Mouse (Mus musculus): ENCODE data around the gene Olfr775. TPM values are rescaled to one million over a fixed set of nuclear protein-coding genes. Genes with fewer than 3 reads are reported as not detected.

Gene Olfr775
- not detected in 2 replicates for polyA plus RNA-seq (2012; rRNA removed)

DNA sequence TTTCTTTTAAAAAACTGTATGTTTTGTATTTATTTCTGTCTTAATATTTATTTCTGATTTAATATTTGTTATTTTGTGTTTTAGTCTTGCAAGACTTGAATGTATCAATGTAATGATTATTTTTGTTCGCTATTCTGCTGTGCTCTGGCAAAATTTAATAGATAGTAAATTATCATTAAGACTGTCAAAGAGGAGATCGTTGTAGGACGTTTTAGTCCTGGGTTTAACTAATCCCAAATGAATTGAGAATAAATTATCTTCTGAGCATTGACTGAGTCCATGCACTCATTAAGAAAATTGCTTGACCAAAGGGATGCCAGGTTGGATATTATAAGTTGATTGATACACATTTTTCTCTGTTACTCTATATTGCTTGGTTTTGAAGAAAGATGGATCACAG lies at the start of gene Olfr775:
Gene Olfr775 (plus strand): TSS at position 301 of the 400 bp plus-strand sequence.
- DNase-seq (ENCODE audit: low spot score), result no peak

DNA sequence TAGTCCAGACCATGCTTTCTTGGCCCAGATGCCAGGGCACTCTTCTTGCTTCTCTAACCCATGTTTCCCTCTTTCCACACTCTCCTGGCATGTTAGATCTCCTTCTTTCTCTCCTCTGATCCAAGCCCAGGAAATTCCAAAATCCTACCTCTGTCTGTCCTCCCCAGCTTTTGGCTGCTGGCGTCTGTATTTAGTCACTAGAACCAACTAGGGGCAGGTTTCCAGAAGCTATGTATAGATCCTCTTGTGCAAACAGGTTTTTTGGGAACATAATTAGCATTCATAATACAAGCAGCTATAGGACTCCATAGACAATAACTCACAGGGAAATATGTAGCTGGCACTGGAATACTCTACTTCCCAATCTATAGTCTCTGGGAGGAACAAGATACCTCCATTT lies 17.5 kb upstream of the Olfr775 start:
- DNase-seq (ENCODE audit: low spot score), result no peak

DNA sequence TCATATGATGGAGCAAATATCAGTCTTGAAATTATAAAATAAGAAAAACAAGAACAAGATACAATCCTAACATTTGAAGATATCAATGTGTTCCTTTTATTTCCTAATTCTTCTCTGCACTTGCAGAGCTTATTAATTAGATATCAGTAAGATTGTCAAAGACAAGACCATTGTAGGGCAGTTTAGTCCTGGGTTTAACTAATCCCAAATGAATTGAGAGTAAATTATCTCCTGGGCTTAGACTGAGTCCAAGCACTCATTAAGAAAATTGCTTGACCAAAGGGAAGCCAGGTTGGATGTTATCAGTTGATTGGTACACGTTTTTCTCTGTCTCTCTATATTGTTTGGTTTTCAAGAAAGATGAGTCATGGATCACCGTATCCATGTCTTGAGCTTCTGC lies 12.3 kb upstream of the Olfr775 start, which contains the start of gene Olfr774:
Gene Olfr774 (plus strand): TSS at position 301 of the 400 bp plus-strand sequence.
- DNase-seq (ENCODE audit: low spot score), result no peak

DNA sequence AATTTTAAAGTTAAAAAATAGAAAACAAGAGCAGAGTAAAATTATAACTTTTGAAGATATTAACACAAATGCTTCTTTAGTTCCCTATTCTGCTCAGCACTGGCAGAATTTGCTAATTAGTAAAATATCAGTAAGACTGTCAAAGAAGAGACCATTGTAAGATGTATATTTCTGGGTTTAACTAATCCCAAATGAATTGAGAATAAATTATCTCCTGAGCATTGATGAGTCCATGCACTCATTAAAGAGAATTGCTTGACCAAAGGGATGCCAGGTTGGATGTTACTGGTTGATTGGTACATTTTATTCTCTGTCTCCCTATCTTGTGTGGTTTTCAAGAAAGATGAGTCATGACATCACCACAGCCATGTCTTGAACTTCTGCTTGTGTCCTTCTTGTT lies 10.6 kb downstream of the Olfr775 start, which contains the start of gene Olfr776:
Gene Olfr776 (plus strand): TSS at position 301 of the 400 bp plus-strand sequence.
- DNase-seq (ENCODE audit: low spot score), result no peak

DNA sequence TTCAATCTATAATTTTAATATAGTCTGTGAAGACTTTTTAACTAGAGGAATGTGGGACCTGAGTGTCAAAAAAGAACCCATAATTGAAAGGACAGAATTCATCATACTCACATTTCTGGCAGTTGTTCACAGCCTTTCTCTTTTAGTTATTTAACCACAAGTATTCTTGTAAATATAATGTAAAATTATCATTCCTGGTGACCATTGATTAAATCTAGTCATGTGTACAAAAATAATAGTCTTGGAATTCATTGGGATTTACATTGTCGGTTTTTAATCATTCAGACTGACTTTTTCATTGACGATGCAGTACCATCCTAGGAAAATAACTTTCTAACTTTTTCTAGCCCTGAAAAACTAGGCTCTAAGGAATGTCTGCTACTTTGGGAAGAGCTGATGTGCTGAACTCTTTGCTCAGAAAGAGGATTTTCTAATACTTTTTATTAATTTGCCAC lies 22.9 kb downstream of the Olfr775 start, which contains the start of gene Olfr777:
Gene Olfr777 (minus strand): TSS at position 405 of the 455 bp plus-strand sequence.
- no peak for DNase-seq (ENCODE audit: low spot score)

Other genes starting within 250 kb of the Olfr775 start
- gene Olfr763, start 237.6 kb upstream of the Olfr775 start, polyA plus RNA-seq (2012; rRNA removed), result not detected in 2 replicates
- not detected in 2 replicates for gene Olfr764-ps1, start 208.5 kb upstream of the Olfr775 start, polyA plus RNA-seq (2012; rRNA removed)
- gene Olfr765, start 198.4 kb upstream of the Olfr775 start, polyA plus RNA-seq (2012; rRNA removed), result not detected in 2 replicates
- not detected in 2 replicates for gene Olfr766-ps1, start 179.4 kb upstream of the Olfr775 start, polyA plus RNA-seq (2012; rRNA removed)
- not detected in 2 replicates for gene Olfr767, start 165.5 kb upstream of the Olfr775 start, polyA plus RNA-seq (2012; rRNA removed)
- not detected in 2 replicates for gene Olfr768, start 149.0 kb upstream of the Olfr775 start, polyA plus RNA-seq (2012; rRNA removed)
- not detected in 2 replicates for gene Olfr769, start 130.6 kb upstream of the Olfr775 start, polyA plus RNA-seq (2012; rRNA removed)
- gene Olfr770, start 109.4 kb upstream of the Olfr775 start, polyA plus RNA-seq (2012; rRNA removed), result not detected in 2 replicates
- not detected in 2 replicates for gene Olfr771, start 83.7 kb upstream of the Olfr775 start, polyA plus RNA-seq (2012; rRNA removed)
- gene Olfr772, start 70.5 kb upstream of the Olfr775 start, polyA plus RNA-seq (2012; rRNA removed), result not detected in 2 replicates
- gene Olfr773, start 61.0 kb upstream of the Olfr775 start, polyA plus RNA-seq (2012; rRNA removed), result not detected in 2 replicates
- gene Olfr774, start 12.2 kb upstream of the Olfr775 start, polyA plus RNA-seq (2012; rRNA removed), result not detected in 2 replicates
- not detected in 2 replicates for gene Olfr776, start 10.7 kb downstream of the Olfr775 start, polyA plus RNA-seq (2012; rRNA removed)
- gene Olfr777, start 23.1 kb downstream of the Olfr775 start, polyA plus RNA-seq (2012; rRNA removed), result not detected in 2 replicates
- gene Olfr780, start 69.7 kb downstream of the Olfr775 start, polyA plus RNA-seq (2012; rRNA removed), result not detected in 2 replicates
- not detected in 2 replicates for gene Olfr781, start 80.4 kb downstream of the Olfr775 start, polyA plus RNA-seq (2012; rRNA removed)
- gene Olfr782, start 100.4 kb downstream of the Olfr775 start, polyA plus RNA-seq (2012; rRNA removed), result not detected in 2 replicates
- 0.03 and 0.06 TPM in 2 replicates for gene Olfr784, start 135.7 kb downstream of the Olfr775 start, polyA plus RNA-seq (2012; rRNA removed)
- gene Olfr785, start 157.0 kb downstream of the Olfr775 start, polyA plus RNA-seq (2012; rRNA removed), result not detected in 2 replicates
- gene Olfr786, start 178.9 kb downstream of the Olfr775 start, polyA plus RNA-seq (2012; rRNA removed), result not detected in 2 replicates
- not detected in 2 replicates for gene Olfr787, start 213.4 kb downstream of the Olfr775 start, polyA plus RNA-seq (2012; rRNA removed)
- gene Olfr788, start 222.6 kb downstream of the Olfr775 start, polyA plus RNA-seq (2012; rRNA removed), result not detected in 2 replicates
- not detected in 2 replicates for gene Olfr789, start 236.3 kb downstream of the Olfr775 start, polyA plus RNA-seq (2012; rRNA removed)

Data from urinary bladder, adult 2 months (tissue).